Mouse (Mus musculus): ENCODE data around the gene Pip5k1a.
A peak's percentile ranks its signal among the peaks of the same experiment; 100 is the strongest.

DNA sequence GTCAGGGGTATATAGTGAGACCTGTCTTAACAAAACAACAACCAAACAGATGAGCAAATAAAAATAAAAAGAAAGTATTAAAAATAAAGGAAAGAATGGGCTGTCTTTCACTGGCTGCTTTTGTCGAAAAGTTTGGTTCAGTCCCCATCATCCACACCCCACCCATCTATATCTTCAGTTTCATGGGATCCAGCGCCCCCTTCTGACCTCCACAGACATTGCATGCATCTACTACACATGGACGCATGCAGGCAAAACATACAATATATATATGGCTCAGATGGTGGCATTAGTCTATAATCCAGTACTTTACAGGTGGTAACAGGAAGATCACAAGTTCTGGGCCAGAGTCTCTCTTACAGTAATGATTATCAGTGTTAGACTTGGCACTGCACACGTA is 47.1 kb upstream of the Pip5k1a start:
- no peak for TF ChIP-seq POLR2A (IDR thresholded peaks at IDR 0.05; ENCODE audit: low read depth, low read length)
- TF ChIP-seq CTCF (conservative IDR thresholded peaks at IDR 0.05; ENCODE audit: insufficient read depth, insufficient read length, low read depth, low read length), result peak; percentile 75

Data from kidney, adult 2 months (tissue).